ENCODE assay signal across 8 mouse cellular contexts in the genomic region with DNA sequence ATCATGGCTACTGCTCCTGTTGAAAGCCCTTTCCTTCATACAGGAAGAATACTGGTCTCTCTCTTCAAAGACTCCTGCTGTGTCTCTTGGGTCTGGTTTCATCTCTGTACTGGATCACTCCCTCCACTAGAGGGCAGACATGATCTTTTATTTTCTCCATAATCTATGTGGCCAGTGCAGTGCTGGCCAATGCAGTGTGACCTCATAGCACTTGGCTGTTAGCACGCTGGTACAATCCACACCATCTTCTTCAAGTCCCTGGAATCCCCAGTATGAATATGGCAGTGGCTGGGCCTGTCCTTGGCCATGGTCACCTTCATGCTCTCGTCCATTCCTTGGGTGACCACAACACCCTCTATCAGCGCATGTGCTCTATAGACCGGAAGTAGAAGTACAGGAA. TPM values are rescaled to one million over a fixed set of nuclear protein-coding genes. Genes with fewer than 3 reads are reported as not detected.
A peak's percentile ranks its signal among the peaks of the same experiment; 100 is the strongest.
DNase-seq lines count a peak whose midpoint lies in the region; ATAC-seq lines count a peak whose summit lies in the region.

No protein-coding gene starts in this region.

- H3K36me3 ChIP-seq in midbrain, embryonic 13.5 days = peaks cover 47% of the 10 kb centered on the region

- no peaks in the 10 kb centered on the region for H3K9me3 ChIP-seq in midbrain, embryonic 13.5 days

- no peak overlapping the region for H3K4me3 ChIP-seq in midbrain, embryonic 13.5 days (replicated peaks)

- no peak overlapping the region for H3K27ac ChIP-seq in midbrain, embryonic 13.5 days

- no peak overlapping the region for H3K4me2 ChIP-seq in midbrain, embryonic 13.5 days (replicated peaks)

- DNase-seq in CD4-positive, CD25-positive, alpha-beta regulatory T cell, adult 2 months (ENCODE audit: low read depth, low spot score) = peak; percentile 11
- DNase-seq in Muller cell, postnatal 12 days (ENCODE audit: inconsistent ontology term) = peak; percentile 58
- peak; percentile 42 for DNase-seq in embryo, embryonic 11.5 days (ENCODE audit: low read depth, low spot score)
- DNase-seq in layer of hippocampus, postnatal 14 days (ENCODE audit: low spot score in 2 of 2) = peak; percentile 9 to 58
- DNase-seq in ovary, adult 18-20 months (ENCODE audit: low spot score) = no peak

- WGBS in midbrain, embryonic 13.5 days = 75% methylated on average over 4 of the region's 4 CpGs

- H3K9ac ChIP-seq in midbrain, embryonic 13.5 days (replicated peaks) = no peak overlapping the region

- no peaks in the 10 kb centered on the region for H3K27me3 ChIP-seq in midbrain, embryonic 13.5 days

- ATAC-seq in CD4-positive, CD25-positive, alpha-beta regulatory T cell, adult 4 months = no peak
- ATAC-seq in hematopoietic stem cell, adult 5-6 weeks (replicated peaks in 1 of 2; ENCODE audit: insufficient read depth in 1 of 2, low FRiP score in 2 of 2, low TSS enrichment in 1 of 2, low read depth in 1 of 2, poor library complexity in 2 of 2, severe bottlenecking in 2 of 2) = peak; percentile 63 to 70
- peak; percentile 76 for ATAC-seq in midbrain, embryonic 13.5 days

- no peaks in the 10 kb centered on the region; the same call in 1 of the 2 replicates for H3K4me1 ChIP-seq in midbrain, embryonic 13.5 days (replicated peaks)

RNA-seq across cellular contexts. Expression of a gene that starts 27.1 kb away (rescaled TPM):
- polyA plus RNA-seq in CD4-positive, CD25-positive, alpha-beta regulatory T cell, adult 4 months (2017; shearing (Covaris generic)) = 10 to 100 TPM; 21.0 to 24.4 TPM
- total RNA-seq in hematopoietic stem cell, adult 5-6 weeks (2017) = 23.3 and 25.3 TPM in 2 replicates
- 10 to 100 TPM; 26.6 to 30.4 TPM for total RNA-seq in layer of hippocampus, postnatal 14 days (2021)
- polyA plus RNA-seq in midbrain, embryonic 13.5 days (2015; fragmentation: Nextera tagmentation; extraction: Ambion mirVana) = 20.2 and 25.0 TPM in 2 replicates
